Mouse (Mus musculus): ENCODE measurements around the gene Cmbl.

GRCm38 (mm10) chr15:31539643-31540512 lies 25.3 kb upstream of the Cmbl start:
- TF ChIP-seq MYOD1 (IDR thresholded peaks at IDR 0.05; ENCODE audit: control insufficient read depth, insufficient read length, low read depth) (no peak), CTCF (IDR thresholded peaks at IDR 0.05; ENCODE audit: control insufficient read depth, insufficient read depth, insufficient read length) (no peak)

Data from C2C12 (cell line).